Mouse (Mus musculus) myocyte (in vitro differentiated cells): ENCODE measurements around the gene Tmem41b.

Experiments
- CEBPB ChIP-seq: IDR thresholded peaks from 2 replicates; pipeline ENCODE4 v1.6.1; 2011; ENCODE audit warnings: mild to moderate bottlenecking, moderate library complexity; ENCODE audit not compliant: poor library complexity, insufficient read depth, severe bottlenecking
- E2F4 ChIP-seq: IDR thresholded peaks from one replicate; pipeline ENCODE4 v1.6.1; 2011; ENCODE audit warnings: mild to moderate bottlenecking, control low read depth, moderate library complexity; ENCODE audit not compliant: insufficient read depth
- MAX ChIP-seq: IDR thresholded peaks from one replicate; pipeline ENCODE4 v1.6.1; 2011; ENCODE audit warnings: low read depth, mild to moderate bottlenecking, control low read depth
- MYOD1 ChIP-seq, 3 experiments: IDR thresholded peaks; one replicate each; pipeline ENCODE4 v1.6.1; 2011; ENCODE audit warnings: control low read depth in 2 of 3, low read depth in 2 of 3, mild to moderate bottlenecking in 2 of 3, moderate library complexity in 1 of 3; ENCODE audit not compliant: insufficient read length in 2 of 3, control insufficient read depth in 1 of 3
- MYOG ChIP-seq, 3 experiments: IDR thresholded peaks; one replicate each; pipeline ENCODE4 v1.6.1; 2011; ENCODE audit warnings: control low read depth in 2 of 3, low read depth in 2 of 3, mild to moderate bottlenecking in 2 of 3; ENCODE audit not compliant: insufficient read length in 2 of 3, control insufficient read depth in 1 of 3, insufficient read depth in 1 of 3
- POLR2A ChIP-seq: IDR thresholded peaks from one replicate; pipeline ENCODE4 v1.6.1; 2011; ENCODE audit warnings: low read depth, mild to moderate bottlenecking, control low read depth, moderate library complexity; ENCODE audit not compliant: insufficient read length
- REST ChIP-seq: IDR thresholded peaks from one replicate; pipeline ENCODE4 v1.6.1; 2011; ENCODE audit warnings: mild to moderate bottlenecking, control low read depth, moderate library complexity; ENCODE audit not compliant: insufficient read depth, insufficient read length
- TCF12 ChIP-seq: IDR thresholded peaks from one replicate; pipeline ENCODE4 v1.6.1; 2011; ENCODE audit warnings: mild to moderate bottlenecking, control low read depth; ENCODE audit not compliant: poor library complexity, insufficient read depth, severe bottlenecking
- TCF3 ChIP-seq: IDR thresholded peaks from one replicate; pipeline ENCODE4 v1.6.1; 2011; ENCODE audit warnings: low read depth, control low read depth; ENCODE audit not compliant: insufficient read length
- USF1 ChIP-seq: IDR thresholded peaks from one replicate; pipeline ENCODE4 v1.6.1; 2011; ENCODE audit warnings: low read depth, mild to moderate bottlenecking, control low read depth, moderate library complexity

DNA sequence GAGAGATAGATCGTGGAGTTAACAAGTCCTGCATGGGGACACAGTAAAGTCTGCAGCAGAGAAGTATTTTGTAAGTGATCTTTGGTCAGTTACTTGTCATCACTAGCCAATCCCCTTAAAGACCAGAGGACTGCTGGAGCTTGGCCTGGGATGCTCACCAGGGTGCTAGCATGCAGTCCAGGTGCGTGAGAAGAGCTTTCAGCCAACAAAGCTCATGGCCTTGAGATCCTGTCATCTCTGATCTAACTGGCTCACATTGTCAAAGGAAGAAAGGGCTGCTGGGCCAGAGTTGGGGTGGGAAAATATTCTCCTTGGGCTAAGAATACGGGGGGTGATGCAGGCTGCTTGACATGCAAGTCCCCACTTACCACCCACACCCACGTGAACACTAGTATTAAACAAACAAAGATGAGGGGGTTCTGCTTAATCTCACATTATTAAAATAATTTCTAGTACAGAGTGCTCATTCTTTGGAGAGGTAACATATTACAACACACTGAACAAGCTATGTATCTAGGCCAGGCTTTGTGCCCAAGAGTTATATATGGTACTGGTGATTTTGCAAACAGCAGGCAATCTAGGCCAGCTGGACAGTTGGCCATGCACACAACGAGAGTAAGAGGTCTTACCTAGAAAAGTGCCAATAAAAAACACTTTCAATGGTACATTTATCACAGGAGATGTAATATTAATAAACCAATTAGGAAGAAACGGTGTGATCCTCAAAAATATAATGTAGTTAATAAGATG is 10.6 kb downstream of the Tmem41b start:
- TF ChIP-seq MYOG (IDR thresholded peaks at IDR 0.05; ENCODE audit: control insufficient read depth in 1 of 3, insufficient read depth in 1 of 3, insufficient read length in 2 of 3, low read depth in 2 of 3), result no peak
- TF ChIP-seq POLR2A, result no peak
- TF ChIP-seq MAX, result no peak
- no peak for TF ChIP-seq MYOD1 (IDR thresholded peaks at IDR 0.05; ENCODE audit: control insufficient read depth in 1 of 3, insufficient read length in 2 of 3, low read depth in 2 of 3)
- TF ChIP-seq E2F4, result no peak
- TF ChIP-seq TCF12, result no peak
- no peak for TF ChIP-seq CEBPB
- no peak for TF ChIP-seq REST
- TF ChIP-seq TCF3, result no peak
- no peak for TF ChIP-seq USF1
